Mouse (Mus musculus) liver, adult 2 months (tissue): ENCODE measurements around the gene Gm37240. TPM values are rescaled to one million over a fixed set of nuclear protein-coding genes. Genes with fewer than 3 reads are reported as not detected.

Experiments used
- DNase-seq: peaks from one replicate; pipeline ENCODE4 v3.0.0-alpha.2; 2011; ENCODE audit warnings: low read depth, low spot score; ENCODE audit errors: extremely low read depth
- H3K27ac ChIP-seq: fragments of 200-500 bp; replicated peaks from 2 replicates; pipeline ENCODE4 v1.5.1; 2012; ENCODE audit warnings: low read depth, mild to moderate bottlenecking, control low read depth, inconsistent platforms, low read length; ENCODE audit not compliant: insufficient read depth
- H3K27me3 ChIP-seq: fragments of 200-500 bp; 2 replicates; pipeline ENCODE4 v1.6.1; 2012; ENCODE audit warnings: mild to moderate bottlenecking, moderate library complexity, low read length, inconsistent platforms; ENCODE audit not compliant: control insufficient read depth, insufficient read depth
- H3K36me3 ChIP-seq: fragments of 200-500 bp; 2 replicates; pipeline ENCODE4 v1.6.1; 2012; ENCODE audit warnings: low read length, inconsistent platforms; ENCODE audit not compliant: control insufficient read depth, insufficient read depth
- H3K4me1 ChIP-seq: fragments of 200-500 bp; 2 replicates; pipeline ENCODE4 v1.6.1; 2011; ENCODE audit warnings: low read length; ENCODE audit not compliant: control insufficient read depth, insufficient read depth
- H3K4me3 ChIP-seq: fragments of 200-500 bp; 2 replicates; pipeline ENCODE4 v1.5.1; 2011; ENCODE audit warnings: low read depth, mild to moderate bottlenecking, control low read depth, low read length, moderate library complexity; ENCODE audit not compliant: insufficient read depth
- H3K79me2 ChIP-seq: fragments of 200-500 bp; 2 replicates; pipeline ENCODE4 v1.6.1; 2012; ENCODE audit warnings: inconsistent platforms, mild to moderate bottlenecking, low read length, moderate library complexity; ENCODE audit not compliant: control insufficient read depth, insufficient read depth
- H3K9ac ChIP-seq: fragments of 200-500 bp; 2 replicates; pipeline ENCODE4 v1.6.1; 2012; ENCODE audit warnings: low read depth, mild to moderate bottlenecking, control low read depth, inconsistent platforms, low read length
- CTCF ChIP-seq: fragments of 200-500 bp; IDR thresholded peaks from 2 replicates; pipeline ENCODE4 v1.5.1; 2011; ENCODE audit warnings: low read depth, low read length, control low read depth
- POLR2A ChIP-seq: fragments of 200-500 bp; IDR thresholded peaks from 2 replicates; pipeline ENCODE4 v1.6.1; 2011; ENCODE audit warnings: low read length, control low read depth; ENCODE audit not compliant: insufficient read depth; ENCODE audit errors: extremely low read depth
- WGBS: fragments of 180-500 bp; shearing (Covaris S2); methylation state at CpG from one replicate; pipeline ENCODE4 v1.1.7; 2018; 5-methylcytosine and 5-hydroxymethylcytosine counted together
- polyA plus RNA-seq: library from polyadenylated mRNA; depleted of rRNA; stranded (reverse); fragments of >200 nt; gene quantifications from 2 replicates; pipeline ENCODE4 v1.2.3, GENCODE M21; 2012
- total RNA-seq: library from RNA; depleted of rRNA; stranded (reverse); fragments of >200 nt; gene quantifications from 2 replicates; pipeline ENCODE4 v1.2.3, GENCODE M21; 2014

The Gm37240 gene
- total and polyA plus RNA-seq, 2 experiments: 2.2 to 6.9 TPM

DNA sequence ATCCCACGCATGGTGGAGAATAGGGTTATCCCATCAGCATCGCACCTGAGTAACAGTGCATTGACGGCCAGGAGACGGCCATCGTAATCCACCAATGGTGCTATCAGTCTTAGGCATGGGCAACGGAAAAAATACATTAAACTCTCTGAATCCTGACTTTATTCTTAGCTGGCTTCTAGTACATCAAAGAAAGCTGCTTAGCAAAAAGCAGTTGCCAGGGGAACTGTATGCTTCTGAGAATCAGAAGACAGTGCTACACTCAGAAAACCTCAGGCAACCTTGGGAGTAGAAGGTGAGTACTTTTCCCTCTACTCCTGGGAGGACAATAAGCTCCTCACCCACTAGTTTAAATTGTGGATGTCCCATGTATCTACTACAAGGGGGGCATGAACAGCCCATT is 219.6 kb downstream of the Gm37240 start:
- 94% methylated on average over 6 of the region's 6 CpGs for WGBS
- Histone ChIP-seq H3K36me3 (no peaks in the 10 kb centered on the region), H3K27ac (no peak overlapping the region), H3K79me2 (no peaks in the 10 kb centered on the region), H3K27me3 (no peaks in the 10 kb centered on the region), H3K4me3 (no peak overlapping the region), H3K9ac (no peak overlapping the region), H3K4me1 (no peaks in the 10 kb centered on the region)
- no peak for DNase-seq
- TF ChIP-seq CTCF: no peak
- no peak for TF ChIP-seq POLR2A

DNA sequence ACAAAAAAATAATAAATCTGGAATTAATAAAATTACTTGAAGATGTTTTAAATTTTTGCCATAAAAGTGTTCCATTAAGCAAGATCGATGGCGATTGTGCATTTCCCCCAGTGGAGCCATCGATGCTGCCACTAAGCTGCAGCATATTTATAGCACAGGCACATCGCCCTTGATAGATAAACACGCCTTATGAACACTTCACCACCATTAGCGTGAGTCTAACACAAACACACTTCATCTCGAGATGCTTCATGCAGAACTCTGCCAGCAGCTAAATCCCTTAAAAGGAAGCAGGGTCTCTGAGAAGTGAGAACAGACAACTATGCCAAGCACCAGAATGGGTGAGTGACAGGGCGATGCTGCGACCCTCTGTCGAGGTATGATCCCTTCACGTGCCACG is 220.6 kb downstream of the Gm37240 start:
- H3K79me2 ChIP-seq: no peaks in the 10 kb centered on the region
- 86% methylated on average over 12 of the region's 12 CpGs for WGBS
- H3K4me1 ChIP-seq: no peaks in the 10 kb centered on the region
- no peak for DNase-seq
- H3K27me3 ChIP-seq: no peaks in the 10 kb centered on the region
- H3K27ac ChIP-seq: no peak overlapping the region
- TF ChIP-seq CTCF (no peak), POLR2A (no peak)
- no peaks in the 10 kb centered on the region for H3K36me3 ChIP-seq
- no peak overlapping the region for H3K9ac ChIP-seq
- no peak overlapping the region for H3K4me3 ChIP-seq

DNA sequence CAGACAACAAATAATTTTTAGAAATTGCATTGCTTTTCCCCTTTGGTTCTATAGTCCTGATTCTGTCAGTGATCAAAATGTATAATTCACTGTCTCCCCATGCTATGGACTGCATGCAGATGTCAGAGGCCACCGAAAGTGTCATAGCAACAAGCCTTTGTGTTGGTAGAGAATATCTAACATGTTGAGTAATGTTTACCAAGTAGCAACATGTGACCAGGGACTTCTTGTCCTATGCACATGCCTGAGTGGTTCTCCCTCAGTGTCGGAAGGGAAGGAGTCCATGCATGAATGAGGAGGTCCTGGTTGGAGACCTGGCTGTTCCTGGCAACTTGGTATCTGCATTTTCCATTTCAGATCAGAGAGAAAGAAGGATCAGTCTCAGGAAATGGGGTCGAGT is 221.2 kb downstream of the Gm37240 start:
- 70% methylated on average over 3 of the region's 3 CpGs for WGBS
- H3K4me1 ChIP-seq: no peaks in the 10 kb centered on the region
- no peak for DNase-seq
- H3K9ac ChIP-seq: no peak overlapping the region
- H3K27me3 ChIP-seq: no peaks in the 10 kb centered on the region
- H3K27ac ChIP-seq: no peak overlapping the region
- TF ChIP-seq POLR2A: no peak
- no peak for TF ChIP-seq CTCF
- H3K36me3 ChIP-seq: no peaks in the 10 kb centered on the region
- no peak overlapping the region for H3K4me3 ChIP-seq
- no peaks in the 10 kb centered on the region for H3K79me2 ChIP-seq

DNA sequence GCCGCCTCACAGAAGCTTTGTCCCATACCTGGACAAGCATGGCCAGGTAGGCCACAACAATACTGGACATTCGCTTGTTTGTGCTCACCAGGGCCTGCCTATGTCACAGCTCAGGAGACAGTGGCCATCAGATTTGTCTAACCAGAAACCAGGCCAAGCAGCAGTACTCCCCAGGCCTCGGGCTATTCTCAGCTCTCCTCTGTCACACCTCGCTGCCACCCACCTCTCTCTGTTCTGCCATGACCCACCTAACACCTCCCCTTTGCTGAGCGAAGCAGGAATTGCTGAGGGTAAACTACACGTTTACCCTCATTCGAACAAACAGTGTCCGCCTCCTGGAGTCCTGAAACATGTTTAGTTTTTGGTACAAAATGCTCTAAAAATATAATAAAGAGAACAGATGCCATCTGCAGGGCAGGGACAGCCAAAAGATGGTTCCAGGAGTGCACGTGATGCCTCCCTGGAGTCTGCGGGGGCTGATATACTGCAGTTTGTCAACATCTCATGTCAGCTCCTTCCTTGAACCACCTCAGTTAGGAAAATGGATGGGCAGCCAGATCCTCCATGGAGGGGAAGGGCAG is 222.6 kb downstream of the Gm37240 start:
- Histone ChIP-seq H3K36me3 (no peaks in the 10 kb centered on the region), H3K27ac (no peak overlapping the region), H3K9ac (no peak overlapping the region), H3K4me1 (no peaks in the 10 kb centered on the region), H3K4me3 (no peak overlapping the region), H3K27me3 (no peaks in the 10 kb centered on the region), H3K79me2 (no peaks in the 10 kb centered on the region)
- DNase-seq: no peak
- no peak for TF ChIP-seq POLR2A
- TF ChIP-seq CTCF: no peak
- 89% methylated on average over 10 of the region's 10 CpGs for WGBS

DNA sequence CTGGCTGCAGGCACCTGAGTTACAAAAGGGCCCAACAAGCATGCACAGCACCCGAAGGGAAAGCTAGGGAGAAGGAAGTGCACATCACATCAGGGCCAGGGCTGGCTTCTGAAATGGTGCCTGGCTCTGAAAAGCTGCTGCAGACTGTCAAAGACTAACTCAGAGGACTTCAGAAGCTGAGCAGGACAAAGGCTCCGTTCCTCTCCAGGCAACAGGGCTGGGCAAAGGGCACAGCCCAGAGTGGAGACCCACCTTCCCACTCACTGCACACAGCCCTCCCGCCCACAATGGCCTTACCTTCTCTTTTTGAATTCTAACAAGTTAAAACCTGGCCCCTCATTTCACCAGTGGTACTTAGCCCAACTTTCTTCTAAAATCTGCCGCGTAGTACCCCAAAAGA is 223.5 kb downstream of the Gm37240 start:
- H3K4me1 ChIP-seq: no peaks in the 10 kb centered on the region
- H3K36me3 ChIP-seq: no peaks in the 10 kb centered on the region
- H3K27ac ChIP-seq: no peak overlapping the region
- H3K4me3 ChIP-seq: no peak overlapping the region
- H3K27me3 ChIP-seq: no peaks in the 10 kb centered on the region
- no peaks in the 10 kb centered on the region for H3K79me2 ChIP-seq
- WGBS: 84% methylated on average over 5 of the region's 5 CpGs
- no peak overlapping the region for H3K9ac ChIP-seq
- DNase-seq: no peak
- TF ChIP-seq POLR2A: no peak
- no peak for TF ChIP-seq CTCF

DNA sequence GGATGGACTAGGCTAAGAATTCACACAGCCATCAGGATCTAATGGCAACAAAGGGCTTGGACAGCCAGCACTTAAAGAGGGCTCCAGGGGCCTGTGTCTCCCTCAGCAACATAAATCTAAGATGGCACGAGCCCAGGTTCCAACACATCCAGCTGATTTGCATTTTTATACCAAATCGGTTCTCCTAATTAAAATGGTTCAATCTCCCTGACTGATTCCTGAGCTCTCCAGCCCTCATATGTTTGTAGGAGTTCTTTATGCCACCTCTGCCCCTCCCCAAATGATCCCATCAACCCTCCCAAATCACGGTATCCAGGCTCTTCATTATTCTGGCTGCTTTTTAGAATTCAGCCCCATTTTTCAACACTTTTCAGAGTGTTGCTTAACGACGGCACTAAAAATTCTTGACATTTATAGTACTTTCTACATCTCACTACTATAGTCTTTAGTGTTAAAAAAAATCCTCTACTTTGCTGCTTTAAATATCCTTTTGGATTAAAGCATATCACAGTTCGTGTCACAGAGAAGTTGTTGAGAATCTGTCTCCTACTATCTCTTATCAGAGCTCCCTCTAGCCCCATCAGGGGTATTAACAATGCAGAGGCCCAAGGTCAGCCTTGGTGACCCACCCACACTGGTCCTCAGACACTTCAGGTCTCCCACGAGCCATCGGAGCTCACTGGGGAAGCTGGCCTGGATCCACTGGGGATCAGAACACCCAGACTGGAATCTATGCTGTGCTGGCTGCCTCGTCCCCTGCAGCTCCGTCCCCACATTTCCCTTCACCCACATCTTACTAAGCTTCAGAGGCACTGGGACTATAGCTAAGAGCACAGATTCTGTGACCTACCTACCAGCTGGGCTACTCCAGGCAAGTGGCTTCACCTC is 225.1 kb downstream of the Gm37240 start:
- WGBS: 85% methylated on average over 10 of the region's 10 CpGs

More for the DNA sequence above, 225.1 kb downstream of the Gm37240 start:
- Histone ChIP-seq H3K36me3 (no peaks in the 10 kb centered on the region), H3K79me2 (no peaks in the 10 kb centered on the region), H3K4me3 (no peak overlapping the region), H3K27ac (no peak overlapping the region), H3K27me3 (no peaks in the 10 kb centered on the region), H3K9ac (no peak overlapping the region), H3K4me1 (no peaks in the 10 kb centered on the region)
- no peak for TF ChIP-seq POLR2A
- no peak for TF ChIP-seq CTCF
- DNase-seq: no peak
